In the genomic region with DNA sequence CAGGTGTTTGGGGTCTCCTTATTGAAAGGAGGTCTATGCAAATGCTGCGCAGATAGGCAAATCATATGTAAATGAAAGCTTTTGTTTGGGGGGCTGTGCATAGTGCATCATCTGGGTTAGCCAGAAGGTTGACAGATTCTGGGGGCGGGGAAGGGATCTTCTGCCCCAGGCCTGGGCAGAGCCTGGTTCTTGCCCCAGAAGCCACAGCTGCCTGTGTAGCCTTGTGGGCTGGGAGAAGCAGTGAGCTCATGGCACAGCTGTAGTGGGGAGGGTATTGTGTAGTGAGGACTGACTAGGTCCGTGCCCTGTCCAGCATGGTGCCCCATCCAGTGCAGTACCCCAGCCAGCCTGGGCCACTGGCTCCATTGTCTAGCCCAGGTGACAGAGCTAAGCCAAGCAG, we compare ENCODE assay signal across 12 mouse cellular contexts. TPM values are rescaled to one million over a fixed set of nuclear protein-coding genes. Genes with fewer than 3 reads are reported as not detected.
DNase-seq lines count a peak whose midpoint lies in the region; ATAC-seq lines count a peak whose summit lies in the region.
"Had no signal": no experiment of that assay in that cellular context is flagged by ENCODE, and none has a peak within 500 bp of the region (broad histone marks: within the 10 kb centered on the region; RNA-seq: fewer than 3 reads in every experiment).

No protein-coding gene starts in this region.

- 0 out of 2 replicates have a peak overlapping the region, but pooled peaks have one; percentile 14 for H3K4me3 ChIP-seq in forebrain, embryonic 14.5 days (ENCODE audit: low read depth, low read length)
- H3K4me3 ChIP-seq in hindbrain, embryonic 16.5 days (ENCODE audit: low read length), result no peak overlapping the region
- H3K4me3 ChIP-seq in neural tube, embryonic 14.5 days (ENCODE audit: low read depth, low read length), result no peak overlapping the region
- H3K4me3 ChIP-seq: heart, adult 2 months had no signal

- peak; percentile 35 to 40 for DNase-seq in left cerebral cortex, postnatal 36 days (ENCODE audit: low spot score in 2 of 2)
- no peak for DNase-seq in left cerebral cortex, adult 11 months (ENCODE audit: low spot score)
- peak; percentile 85 for DNase-seq in forebrain, embryonic 14.5 days (ENCODE audit: low spot score)
- DNase-seq in urinary bladder, postnatal 10 days (ENCODE audit: low spot score), result no peak
- no peak for DNase-seq in embryo, embryonic 10.5 days (ENCODE audit: low spot score)
- DNase-seq: embryo, embryonic 11 days; heart, adult 2 months; thymus, postnatal 25 days had no signal

- H3K4me2 ChIP-seq in forebrain, embryonic 14.5 days (ENCODE audit: low read length), result peak overlapping the region; percentile 68
- H3K4me2 ChIP-seq in hindbrain, embryonic 16.5 days (ENCODE audit: low read length), result peak overlapping the region; percentile 27
- no peak overlapping the region for H3K4me2 ChIP-seq in neural tube, embryonic 14.5 days (ENCODE audit: low read depth, low read length)

- ATAC-seq in forebrain, embryonic 14.5 days, result peak; percentile 33
- peak; percentile 1; the same call in 1 of the 2 replicates for ATAC-seq in hindbrain, embryonic 16.5 days
- ATAC-seq in neural tube, embryonic 14.5 days (ENCODE audit: low read depth), result peak; percentile 3; the same call in 1 of the 2 replicates

- peak overlapping the region; percentile 92 for H3K27ac ChIP-seq in forebrain, embryonic 14.5 days (ENCODE audit: low read depth, low read length)
- H3K27ac ChIP-seq in hindbrain, embryonic 16.5 days (ENCODE audit: low read depth, low read length), result peak overlapping the region; percentile 42; the same call in 1 of the 2 replicates
- H3K27ac ChIP-seq in neural tube, embryonic 14.5 days (ENCODE audit: low read depth, low read length), result peak overlapping the region; percentile 53; the same call in 1 of the 2 replicates
- H3K27ac ChIP-seq: heart, adult 2 months; kidney, postnatal 0 days had no signal

- no peaks in the 10 kb centered on the region for H3K9me3 ChIP-seq in forebrain, embryonic 14.5 days (replicated peaks; ENCODE audit: control insufficient read depth, low read length)
- no peaks in the 10 kb centered on the region for H3K9me3 ChIP-seq in hindbrain, embryonic 16.5 days (ENCODE audit: control insufficient read depth, low read length)
- H3K9me3 ChIP-seq in neural tube, embryonic 14.5 days (ENCODE audit: control insufficient read depth, low read length), result no peaks in the 10 kb centered on the region

- WGBS in forebrain, embryonic 14.5 days, result 16% methylated on average over 3 of the region's 3 CpGs
- 22% methylated on average over 3 of the region's 3 CpGs for WGBS in hindbrain, embryonic 16.5 days
- WGBS in neural tube, embryonic 14.5 days, result 28% methylated on average over 3 of the region's 3 CpGs

- intact Hi-C loops in left cerebral cortex, postnatal 36 days (cut with DNase I), result loop anchor here (5.0 to 10.0 kb wide), 2 partner anchors 188 to 290 kb away; a partner anchor contains a TSS

- no peaks in the 10 kb centered on the region for H3K27me3 ChIP-seq in forebrain, embryonic 14.5 days (replicated peaks; ENCODE audit: control insufficient read depth, insufficient read depth, low read length)
- no peaks in the 10 kb centered on the region for H3K27me3 ChIP-seq in hindbrain, embryonic 16.5 days (replicated peaks; ENCODE audit: control insufficient read depth, insufficient read depth, low read length)
- no peaks in the 10 kb centered on the region for H3K27me3 ChIP-seq in neural tube, embryonic 14.5 days (ENCODE audit: control insufficient read depth, insufficient read depth, low read length)

- H3K9ac ChIP-seq in forebrain, embryonic 14.5 days (ENCODE audit: low read length), result peak overlapping the region; percentile 50
- peak overlapping the region; percentile 23; the same call in 1 of the 2 replicates for H3K9ac ChIP-seq in hindbrain, embryonic 16.5 days (ENCODE audit: low read depth, low read length)
- H3K9ac ChIP-seq in neural tube, embryonic 14.5 days (replicated peaks; ENCODE audit: low read depth, low read length), result no peak overlapping the region

- peaks cover 35% of the 10 kb centered on the region for H3K36me3 ChIP-seq in forebrain, embryonic 14.5 days (ENCODE audit: control insufficient read depth, insufficient read depth, low read length)
- peaks cover 2% of the 10 kb centered on the region; the same call in 1 of the 2 replicates for H3K36me3 ChIP-seq in hindbrain, embryonic 16.5 days (ENCODE audit: control insufficient read depth, insufficient read depth, low read length)
- no peaks in the 10 kb centered on the region for H3K36me3 ChIP-seq in neural tube, embryonic 14.5 days (ENCODE audit: control insufficient read depth, insufficient read depth, low read length)

- H3K4me1 ChIP-seq in forebrain, embryonic 14.5 days (ENCODE audit: control insufficient read depth, insufficient read depth, low read length), result peaks cover 43% of the 10 kb centered on the region
- peaks cover 35% of the 10 kb centered on the region for H3K4me1 ChIP-seq in hindbrain, embryonic 16.5 days (ENCODE audit: control insufficient read depth, insufficient read depth, low read depth, low read length)
- H3K4me1 ChIP-seq in neural tube, embryonic 14.5 days (ENCODE audit: control insufficient read depth, insufficient read depth, low read length), result peaks cover 16% of the 10 kb centered on the region

RNA-seq across cellular contexts. Expression of a gene that starts 14.2 kb away (rescaled TPM):
- 100 to 1,000 TPM; 134 to 136 TPM for total RNA-seq in left cerebral cortex, postnatal 36 days (2021)
- polyA plus RNA-seq in forebrain, embryonic 14.5 days (2014; fragmentation: Nextera tagmentation; extraction: Ambion mirVana), result 1.3 and 1.5 TPM in 2 replicates
- 4.9 and 5.6 TPM in 2 replicates for polyA plus RNA-seq in hindbrain, embryonic 16.5 days (2015; fragmentation: Nextera tagmentation; extraction: Ambion mirVana)
- polyA plus RNA-seq in neural tube, embryonic 14.5 days (2014; fragmentation: Nextera tagmentation; extraction: Ambion mirVana), result 1.3 and 2.7 TPM in 2 replicates
- total RNA-seq: heart, adult 2 months had no signal

RNA-seq across cellular contexts. Expression of a gene that starts 17.0 kb away (rescaled TPM):
- total RNA-seq in left cerebral cortex, postnatal 36 days (2021), result 100 to 1,000 TPM; 590 to 654 TPM
- polyA plus RNA-seq in forebrain, embryonic 14.5 days (2014; fragmentation: Nextera tagmentation; extraction: Ambion mirVana), result 12.9 and 19.8 TPM in 2 replicates
- polyA plus RNA-seq in hindbrain, embryonic 16.5 days (2015; fragmentation: Nextera tagmentation; extraction: Ambion mirVana), result 96.7 and 102 TPM in 2 replicates
- 23.6 and 27.9 TPM in 2 replicates for polyA plus RNA-seq in neural tube, embryonic 14.5 days (2014; fragmentation: Nextera tagmentation; extraction: Ambion mirVana)

RNA-seq across cellular contexts. Expression of a gene that starts 26.1 kb away (rescaled TPM):
- 10 to 100 TPM; 86.8 to 97.1 TPM for total RNA-seq in left cerebral cortex, postnatal 36 days (2021)
- 1.5 and 1.6 TPM in 2 replicates for polyA plus RNA-seq in forebrain, embryonic 14.5 days (2014; fragmentation: Nextera tagmentation; extraction: Ambion mirVana)
- 3.5 and 3.9 TPM in 2 replicates for polyA plus RNA-seq in hindbrain, embryonic 16.5 days (2015; fragmentation: Nextera tagmentation; extraction: Ambion mirVana)
- polyA plus RNA-seq in neural tube, embryonic 14.5 days (2014; fragmentation: Nextera tagmentation; extraction: Ambion mirVana), result 2.3 and 2.6 TPM in 2 replicates

RNA-seq across cellular contexts. Expression of a gene that starts 53.5 kb away (rescaled TPM):
- total RNA-seq in left cerebral cortex, postnatal 36 days (2021), result 100 to 1,000 TPM; 253 to 300 TPM
- 132 and 147 TPM in 2 replicates for polyA plus RNA-seq in forebrain, embryonic 14.5 days (2014; fragmentation: Nextera tagmentation; extraction: Ambion mirVana)
- polyA plus RNA-seq in hindbrain, embryonic 16.5 days (2015; fragmentation: Nextera tagmentation; extraction: Ambion mirVana), result 84.7 and 88.3 TPM in 2 replicates
- 66.2 and 72.2 TPM in 2 replicates for polyA plus RNA-seq in neural tube, embryonic 14.5 days (2014; fragmentation: Nextera tagmentation; extraction: Ambion mirVana)

RNA-seq across cellular contexts. Expression of a gene that starts 56.7 kb away (rescaled TPM):
- total RNA-seq in left cerebral cortex, postnatal 36 days (2021), result not detected
- 0.08 and 0.12 TPM in 2 replicates for polyA plus RNA-seq in forebrain, embryonic 14.5 days (2014; fragmentation: Nextera tagmentation; extraction: Ambion mirVana)
- polyA plus RNA-seq in hindbrain, embryonic 16.5 days (2015; fragmentation: Nextera tagmentation; extraction: Ambion mirVana), result 0.06 TPM in 1 of 2 replicates, not detected in the other
- not detected in 2 replicates for polyA plus RNA-seq in neural tube, embryonic 14.5 days (2014; fragmentation: Nextera tagmentation; extraction: Ambion mirVana)
- total RNA-seq: heart, adult 2 months had no signal
- polyA plus RNA-seq: kidney, postnatal 0 days; liver, embryonic 16.5 days had no signal

Comparison
In these comparisons a context has a peak if more than half of its experiments do, and no peak if none do; other contexts are left out.
1. DNase-seq: peak in left cerebral cortex, postnatal 36 days (2 of 2) and forebrain, embryonic 14.5 days (single experiment); none in left cerebral cortex, adult 11 months (single experiment), urinary bladder, postnatal 10 days (single experiment) and embryo, embryonic 10.5 days (single experiment).
2. H3K27ac ChIP-seq: peak in every context shown above with its lines; median percentile 92 in forebrain, embryonic 14.5 days; 53 in neural tube, embryonic 14.5 days; 42 in hindbrain, embryonic 16.5 days.
3. Peak in every context shown above with its lines, with median percentiles within 50 percentile points of each other: ATAC-seq.